Mouse (Mus musculus): ENCODE measurements at regions not wholly inside any gene's neighbourhood (a gene's known extent, or its start where the extent isn't known, plus 50 kb on each side); places are given as distances from the start of the nearest gene placed in this dataset.

DNA sequence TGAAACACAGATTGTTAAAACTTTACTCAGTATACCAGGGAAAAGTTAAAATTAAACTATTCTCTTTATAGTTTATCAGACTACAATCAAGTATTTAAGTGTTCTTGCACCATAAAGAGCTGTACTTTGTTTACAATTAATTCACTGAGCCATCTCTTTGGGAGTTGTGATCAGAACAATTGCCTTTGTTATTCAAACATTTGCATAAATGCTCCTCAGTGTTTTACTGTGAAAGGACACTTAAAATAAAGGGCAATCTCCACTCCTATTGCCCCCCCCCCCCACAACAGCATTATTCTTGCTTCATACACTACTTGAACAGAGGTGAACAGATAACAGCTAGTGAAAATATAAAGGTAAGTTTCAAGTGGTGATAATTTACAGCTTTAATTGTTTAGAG lies 772.1 kb downstream of the Efna5 start:
- DNase-seq (ENCODE audit: low spot score in 2 of 2): no peak

DNA sequence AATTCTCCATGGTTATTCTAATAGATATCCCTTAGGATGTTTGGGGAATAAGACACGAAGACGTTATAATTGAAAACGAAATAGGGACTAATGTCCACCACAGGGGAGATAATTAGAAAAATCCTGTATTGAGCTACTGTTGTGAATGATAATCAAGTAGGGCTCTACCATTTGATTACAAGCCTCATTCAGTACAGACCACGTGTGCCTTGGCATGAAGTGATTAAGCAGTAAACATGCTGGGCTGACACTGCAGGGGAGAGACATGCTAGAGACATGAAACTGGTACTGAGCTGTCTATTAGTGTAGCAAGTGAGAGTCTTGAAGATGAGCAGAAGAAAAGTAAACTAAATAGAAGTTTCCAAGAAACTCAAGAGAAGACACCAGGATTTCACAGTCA lies 797.8 kb downstream of the Efna5 start:
- DNase-seq (ENCODE audit: low spot score in 2 of 2): no peak

DNA sequence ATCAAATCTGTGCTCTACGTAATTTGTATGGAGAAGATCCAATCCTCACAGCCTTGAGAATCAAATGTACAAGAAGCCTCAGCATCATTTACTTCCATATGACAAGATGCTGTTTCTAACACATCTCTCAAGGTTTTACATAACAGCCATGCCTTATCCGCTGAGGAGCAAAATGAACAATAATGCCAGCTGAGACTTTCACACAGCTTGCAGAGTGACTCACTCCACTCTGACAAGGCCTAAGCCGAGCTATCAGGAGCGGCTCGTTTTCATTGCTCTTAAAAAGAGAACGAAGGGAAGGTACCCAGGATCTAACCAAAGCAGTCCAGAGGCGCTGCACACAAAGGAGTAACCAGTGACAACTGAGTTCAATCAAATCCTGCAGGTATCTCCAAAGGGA lies 803.5 kb downstream of the Efna5 start:
- DNase-seq (ENCODE audit: low spot score in 2 of 2): peak; percentile 8 to 18

DNA sequence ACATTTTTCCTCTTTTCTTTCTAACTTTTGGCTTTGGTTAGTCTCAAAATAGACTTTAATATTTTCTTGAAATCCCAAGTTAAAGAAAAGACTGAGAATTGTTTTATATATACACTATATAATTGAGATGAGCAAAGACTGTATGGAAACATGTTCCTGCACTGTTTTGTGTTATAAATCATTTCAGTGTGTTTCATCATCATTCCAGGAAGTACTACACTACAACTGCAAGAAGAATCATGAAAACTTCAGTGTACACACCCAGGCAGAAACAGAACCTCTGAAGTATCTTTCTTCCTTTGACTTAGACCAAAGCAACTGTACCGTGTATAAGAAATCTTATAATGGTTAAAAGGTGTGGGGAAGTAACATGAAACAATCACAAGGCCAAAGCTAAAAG lies 816.2 kb downstream of the Efna5 start:
- no peak for DNase-seq (ENCODE audit: low spot score in 2 of 2)

DNA sequence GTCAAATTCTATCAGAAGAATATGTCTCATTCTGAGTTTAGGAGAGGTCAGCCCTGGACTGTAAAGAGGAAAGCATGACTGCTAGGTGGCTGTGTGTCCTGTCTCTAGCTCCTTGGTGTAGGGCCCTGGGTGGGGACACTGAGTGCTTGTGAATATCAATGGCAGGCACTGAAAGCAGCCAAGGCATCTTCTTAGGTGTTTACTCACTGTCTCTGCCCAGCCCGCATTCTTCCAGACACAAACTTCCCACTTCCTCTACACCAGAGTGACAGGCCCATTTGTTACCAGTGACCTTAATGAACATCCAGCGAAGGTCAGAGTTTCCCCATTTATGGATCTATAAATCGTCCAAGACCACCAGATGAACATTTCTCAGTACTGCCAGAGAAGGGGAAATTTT lies 823.1 kb downstream of the Efna5 start:
- no peak for DNase-seq (ENCODE audit: low spot score in 2 of 2)

DNA sequence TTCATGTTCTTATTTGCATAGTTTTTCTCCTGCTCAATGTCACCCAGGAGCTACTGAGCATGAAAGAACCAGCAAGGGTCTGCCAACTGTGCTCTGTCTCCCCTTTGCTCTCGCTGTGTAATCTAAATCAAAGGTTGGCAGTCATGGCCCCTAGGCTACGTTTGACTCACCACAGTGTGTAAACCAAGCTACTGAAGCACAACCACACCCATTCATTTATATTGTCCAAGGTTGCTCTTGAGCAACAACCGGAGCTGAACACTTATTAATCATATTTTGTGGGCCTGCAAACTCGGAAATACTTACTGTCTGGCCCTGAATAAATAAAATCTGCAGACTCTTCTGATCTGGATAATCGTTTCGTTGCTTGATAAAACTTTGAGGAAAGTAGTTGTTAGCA lies 826.3 kb downstream of the Efna5 start:
- no peak for DNase-seq (ENCODE audit: low spot score in 2 of 2)

DNA sequence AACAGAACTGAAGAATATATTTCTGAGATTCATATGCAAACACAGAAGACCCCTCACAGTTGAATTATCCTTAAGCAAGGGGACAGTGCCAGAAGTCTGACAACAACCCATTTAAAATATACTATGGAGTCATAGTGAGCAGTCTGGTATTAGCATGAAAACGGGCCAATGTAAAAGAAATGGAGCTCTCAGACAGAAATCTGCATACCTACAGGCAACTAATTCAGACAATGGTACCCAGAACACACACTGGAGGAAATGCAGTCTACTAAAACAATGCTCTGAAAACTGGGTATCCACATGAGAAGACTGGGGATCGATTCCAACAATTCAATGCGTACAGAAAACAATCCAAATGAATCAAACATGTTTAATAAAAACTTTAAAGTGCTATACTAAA lies 832.1 kb downstream of the Efna5 start:
- DNase-seq (ENCODE audit: low spot score in 2 of 2): no peak

DNA sequence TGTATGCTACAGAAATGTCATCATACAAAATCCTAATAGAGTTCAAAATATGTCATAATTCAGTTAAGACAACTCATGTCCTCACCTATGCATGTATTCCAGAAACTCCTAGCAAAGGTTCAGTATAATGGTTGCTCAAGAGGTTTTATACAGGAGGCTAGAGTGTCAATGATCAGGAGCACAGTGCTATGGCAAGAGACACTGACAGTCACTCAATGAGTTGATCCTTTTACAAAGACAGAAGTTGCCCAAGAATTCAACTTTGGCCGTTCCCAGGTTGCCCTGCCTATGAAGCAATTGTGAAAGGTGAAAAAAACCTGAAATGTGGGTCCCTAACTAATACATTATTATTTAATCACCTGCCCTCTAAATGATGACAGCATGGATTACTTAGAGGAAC lies 850.5 kb downstream of the Efna5 start:
- no peak for DNase-seq (ENCODE audit: low spot score in 2 of 2)

Measured in layer of hippocampus, adult 8-10 months (tissue).